8 mouse cellular contexts compared by ENCODE assay signal in the genomic region with DNA sequence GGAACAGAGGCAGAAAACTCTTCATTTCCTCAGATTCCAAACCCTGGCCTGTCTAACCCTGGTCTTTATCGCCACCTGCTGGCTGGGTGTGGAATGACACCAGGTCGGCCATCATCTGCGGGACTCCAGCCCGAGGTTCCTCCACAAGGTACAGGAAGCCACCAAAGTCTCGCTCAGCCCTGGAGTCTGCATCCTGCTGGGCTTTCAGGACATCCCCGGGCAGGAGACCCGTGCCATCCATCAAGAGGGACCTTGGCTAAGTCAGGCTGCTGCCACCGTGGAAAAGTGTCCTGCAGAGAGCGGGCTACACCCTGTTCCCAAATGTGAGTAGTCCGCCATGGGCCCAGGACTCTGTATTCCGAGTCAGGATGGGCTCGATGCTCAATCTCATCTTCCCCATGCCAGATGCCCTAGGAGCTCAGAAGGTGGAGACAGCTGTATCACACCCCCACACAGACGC.
DNase-seq lines count a peak whose midpoint lies in the region; ATAC-seq and TF ChIP-seq lines count a peak whose summit lies in the region.

No protein-coding gene starts in this region.

- peak overlapping the region; percentile 58 for H3K9ac ChIP-seq in heart, embryonic 11.5 days (ENCODE audit: low read depth, low read length)
- no peak overlapping the region for H3K9ac ChIP-seq in kidney, embryonic 15.5 days

- no peak overlapping the region for H3K27ac ChIP-seq in embryonic fibroblast, embryonic 13.5 days (ENCODE audit: insufficient read depth, low read length)
- no peak overlapping the region for H3K27ac ChIP-seq in heart, embryonic 11.5 days (ENCODE audit: low read depth, low read length)
- no peak overlapping the region for H3K27ac ChIP-seq in kidney, embryonic 15.5 days

- H3K4me2 ChIP-seq in heart, embryonic 11.5 days, result peak overlapping the region; percentile 58
- H3K4me2 ChIP-seq in kidney, embryonic 15.5 days, result peak overlapping the region; percentile 59

- no peak for TF ChIP-seq POLR2A in embryonic fibroblast, embryonic 13.5 days (IDR thresholded peaks at IDR 0.05; ENCODE audit: low read depth, low read length)

- no peaks in the 10 kb centered on the region for H3K9me3 ChIP-seq in heart, embryonic 11.5 days (replicated peaks; ENCODE audit: control insufficient read depth, low read length)
- no peaks in the 10 kb centered on the region for H3K9me3 ChIP-seq in kidney, embryonic 15.5 days (replicated peaks)

- 9% methylated on average over 13 of the region's 13 CpGs for WGBS in heart, embryonic 11.5 days (ENCODE audit: insufficient replicate concordance)
- WGBS in kidney, embryonic 15.5 days, result 16% methylated on average over 13 of the region's 13 CpGs

- H3K27me3 ChIP-seq in heart, embryonic 11.5 days (ENCODE audit: control insufficient read depth, insufficient read depth, low read length), result 0 out of 2 replicates have a peak, but pooled peaks cover 2% of the 10 kb centered on the region
- H3K27me3 ChIP-seq in kidney, embryonic 15.5 days, result peaks cover 23% of the 10 kb centered on the region

- DNase-seq in 3T3-L1 (ENCODE audit: low read depth, low spot score), result peak; percentile 78
- peak; percentile 79 to 87 for DNase-seq in adrenal gland, postnatal 4 days (ENCODE audit: low spot score in 2 of 2)
- DNase-seq in liver, result peak; percentile 85
- peak; percentile 70 to 77 for DNase-seq in spleen, postnatal 36 days (ENCODE audit: low spot score in 2 of 2)

- H3K4me1 ChIP-seq in embryonic fibroblast, embryonic 13.5 days (ENCODE audit: control insufficient read depth, insufficient read depth, low read length), result no peaks in the 10 kb centered on the region
- H3K4me1 ChIP-seq in heart, embryonic 11.5 days (ENCODE audit: control insufficient read depth, insufficient read depth, low read length), result peaks cover 10% of the 10 kb centered on the region
- H3K4me1 ChIP-seq in kidney, embryonic 15.5 days, result peaks cover 9% of the 10 kb centered on the region

- H3K36me3 ChIP-seq in heart, embryonic 11.5 days (ENCODE audit: control insufficient read depth, insufficient read depth, low read length), result no peaks in the 10 kb centered on the region
- H3K36me3 ChIP-seq in kidney, embryonic 15.5 days, result no peaks in the 10 kb centered on the region

- no peak overlapping the region for H3K4me3 ChIP-seq in embryonic fibroblast, embryonic 13.5 days (ENCODE audit: insufficient read depth, low read length)
- H3K4me3 ChIP-seq in heart, embryonic 11.5 days (ENCODE audit: low read depth, low read length), result peak overlapping the region; percentile 18; the same call in 1 of the 2 replicates
- H3K4me3 ChIP-seq in kidney, embryonic 15.5 days (replicated peaks), result peak overlapping the region; percentile 29

- peak; percentile 53; the same call in 1 of the 2 replicates for ATAC-seq in heart, embryonic 11.5 days (replicated peaks; ENCODE audit: insufficient number of reproducible peaks, low FRiP score, low TSS enrichment)
- peak; percentile 60 for ATAC-seq in kidney, embryonic 15.5 days (replicated peaks; ENCODE audit: low FRiP score)
- peak; percentile 91 for ATAC-seq in monocyte, adult 5-6 weeks (replicated peaks; ENCODE audit: insufficient number of reproducible peaks, low FRiP score, low TSS enrichment, poor library complexity, severe bottlenecking)

- TF ChIP-seq CTCF in embryonic fibroblast, embryonic 13.5 days (IDR thresholded peaks at IDR 0.05; ENCODE audit: borderline replicate concordance, insufficient read depth, low read length), result peak; percentile 89
